Mouse (Mus musculus): ENCODE measurements around the gene Tor1a.
"Not testable (repeated sequence)": the region's sequence is repeated elsewhere in the genome, so short reads cannot be mapped to it uniquely, and the experiment has no call there.

The Tor1a gene

GRCm38 (mm10) chr2:30918780-30919329 lies 48.9 kb downstream of the Tor1a start:
- DNase-seq (ENCODE audit: low read depth, low spot score), result no peak

GRCm38 (mm10) chr2:30918126-30918525 lies 49.6 kb downstream of the Tor1a start:
- DNase-seq (ENCODE audit: low read depth, low spot score), result no peak

GRCm38 (mm10) chr2:30917649-30918048 lies 50.1 kb downstream of the Tor1a start:
- DNase-seq (ENCODE audit: low read depth, low spot score), result no peak

GRCm38 (mm10) chr2:30915933-30916332 lies 51.8 kb downstream of the Tor1a start:
- DNase-seq (ENCODE audit: low read depth, low spot score), result not testable (repeated sequence)

- no peak for DNase-seq (ENCODE audit: low read depth, low spot score)
Observed at GRCm38 (mm10) chr2:30915376-30915775, 52.4 kb downstream of the Tor1a start.

- DNase-seq (ENCODE audit: low read depth, low spot score), result no peak
Observed at GRCm38 (mm10) chr2:30914836-30915235, 52.9 kb downstream of the Tor1a start.

GRCm38 (mm10) chr2:30913022-30913421 lies 54.7 kb downstream of the Tor1a start:
- no peak for DNase-seq (ENCODE audit: low read depth, low spot score)

GRCm38 (mm10) chr2:30912291-30912773 lies 55.4 kb downstream of the Tor1a start:
- peak; percentile 70 for DNase-seq (ENCODE audit: low read depth, low spot score)
